Mouse (Mus musculus) G1E (cell line): Measurements from ENCODE around the gene Rdx.

Source experiments
- GATA1 ChIP-seq: IDR thresholded peaks from 2 replicates; pipeline ENCODE4 v1.6.1; 2012; ENCODE audit warnings: borderline replicate concordance, low read length, inconsistent platforms, mixed read lengths
- TAL1 ChIP-seq: conservative IDR thresholded peaks from 2 replicates; pipeline ENCODE4 v1.6.1; 2012; ENCODE audit warnings: low read depth, low read length, inconsistent platforms, mixed read lengths

GRCm38 (mm10) chr9:52093108-52093507 lies 46.1 kb downstream of the Rdx start:
- TF ChIP-seq TAL1 (no peak), GATA1 (no peak)
